Mouse (Mus musculus) G1E (cell line): ENCODE data around the gene Bri3.

ENCODE experiments used
- CTCF ChIP-seq: IDR thresholded peaks from 2 replicates; pipeline ENCODE4 v1.5.1; 2012; ENCODE audit warnings: low read depth, low read length, inconsistent platforms, mixed read lengths
- POLR2AphosphoS5 ChIP-seq: IDR thresholded peaks from 2 replicates; pipeline ENCODE4 v1.6.1; 2012; ENCODE audit warnings: low read depth, low read length, inconsistent platforms; ENCODE audit not compliant: insufficient replicate concordance

DNA sequence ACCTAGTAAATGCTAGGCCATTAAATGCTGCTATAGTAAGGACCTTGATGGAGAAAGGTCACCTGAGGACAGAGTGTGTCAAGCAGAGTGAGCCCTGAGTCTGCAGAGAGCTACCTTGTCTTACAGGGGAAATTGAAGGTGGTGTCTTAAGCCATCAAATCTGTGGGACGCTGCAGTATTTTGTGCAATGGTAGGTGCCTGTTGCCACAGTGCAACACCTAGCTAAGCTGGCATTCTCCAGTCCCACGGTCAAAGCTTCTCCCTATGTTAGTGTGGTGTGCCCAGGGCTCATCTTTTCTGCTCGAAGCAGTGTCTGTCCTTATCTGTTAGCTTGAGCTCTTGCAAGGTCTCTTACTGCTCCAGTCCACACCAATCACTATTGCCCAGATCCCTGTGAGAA lies 78.5 kb downstream of the Bri3 start:
- TF ChIP-seq POLR2AphosphoS5 (no peak), CTCF (no peak)
